Mouse (Mus musculus) limb, embryonic 12.5 days (tissue): ENCODE data around the gene Kif2a. TPM values are rescaled to one million over a fixed set of nuclear protein-coding genes. Genes with fewer than 3 reads are reported as not detected.

ENCODE experiments used
- ATAC-seq: fragments of 200-750 bp; cut with Nextera tagmentation; 2 replicates; pipeline ENCODE4 v1.8.0; 2017; ENCODE audit warnings: low read depth, moderate TSS enrichment; ENCODE audit not compliant: insufficient number of reproducible peaks, insufficient read depth, low FRiP score, low TSS enrichment
- H3K27ac ChIP-seq: fragments of 300-500 bp; sonication (generic); 2 replicates; pipeline ENCODE4 v1.5.1; 2016; ENCODE audit warnings: mild to moderate bottlenecking, moderate library complexity
- H3K27me3 ChIP-seq: fragments of 300-500 bp; sonication (generic); 2 replicates; pipeline ENCODE4 v1.6.1; 2016; ENCODE audit warnings: mild to moderate bottlenecking, moderate library complexity
- H3K36me3 ChIP-seq: fragments of 300-500 bp; sonication (generic); 2 replicates; pipeline ENCODE4 v1.6.1; 2016; ENCODE audit warnings: mild to moderate bottlenecking, moderate library complexity
- H3K4me1 ChIP-seq: fragments of 300-500 bp; sonication (generic); replicated peaks from 2 replicates; pipeline ENCODE4 v1.6.1; 2016
- H3K4me2 ChIP-seq: fragments of 300-500 bp; sonication (generic); 2 replicates; pipeline ENCODE4 v1.6.1; 2016; ENCODE audit warnings: mild to moderate bottlenecking, moderate library complexity
- H3K4me3 ChIP-seq: fragments of 300-500 bp; sonication (generic); replicated peaks from 2 replicates; pipeline ENCODE4 v1.5.1; 2016; ENCODE audit warnings: mild to moderate bottlenecking
- H3K9ac ChIP-seq: fragments of 300-500 bp; sonication (generic); replicated peaks from 2 replicates; pipeline ENCODE4 v1.6.1; 2016; ENCODE audit warnings: mild to moderate bottlenecking, moderate library complexity
- H3K9me3 ChIP-seq: fragments of 300-500 bp; sonication (generic); 2 replicates; pipeline ENCODE4 v1.6.1; 2016; ENCODE audit warnings: mild to moderate bottlenecking, moderate library complexity
- WGBS: fragments of 180-500 bp; shearing (Covaris S2); methylation state at CpG from one replicate; pipeline ENCODE4 v1.1.7; 2016; 5-methylcytosine and 5-hydroxymethylcytosine counted together
- polyA plus RNA-seq: library from polyadenylated mRNA; unstranded; fragments of >200 nt; fragmentation: Nextera tagmentation; extraction: Ambion mirVana; gene quantifications from 2 replicates; pipeline ENCODE4 v1.2.1, GENCODE M21; 2016

The Kif2a gene
- polyA plus RNA-seq, 1 experiment from 2014 or later: 23.5 TPM

GRCm38 (mm10) chr13:107042551-107042950 lies 20.6 kb upstream of the Kif2a start:
- no peaks in the 10 kb centered on the region for H3K27me3 ChIP-seq
- no peak overlapping the region for H3K4me3 ChIP-seq
- H3K9me3 ChIP-seq: 0 out of 2 replicates have a peak, but pooled peaks cover 8% of the 10 kb centered on the region
- no peak for ATAC-seq
- no peak overlapping the region for H3K4me2 ChIP-seq
- WGBS: 77% methylated on average over 6 of the region's 6 CpGs
- no peaks in the 10 kb centered on the region for H3K36me3 ChIP-seq
- 0 out of 2 replicates have a peak, but pooled peaks cover 4% of the 10 kb centered on the region for H3K4me1 ChIP-seq
- no peak overlapping the region for H3K9ac ChIP-seq
- no peak overlapping the region for H3K27ac ChIP-seq

GRCm38 (mm10) chr13:107039493-107039892 lies 17.6 kb upstream of the Kif2a start:
- no peaks in the 10 kb centered on the region for H3K36me3 ChIP-seq
- H3K27me3 ChIP-seq: no peaks in the 10 kb centered on the region
- H3K9me3 ChIP-seq: no peaks in the 10 kb centered on the region
- WGBS: 85% methylated on average over 4 of the region's 4 CpGs
- no peak for ATAC-seq
- H3K9ac ChIP-seq: no peak overlapping the region
- no peak overlapping the region for H3K4me2 ChIP-seq
- no peak overlapping the region for H3K27ac ChIP-seq
- H3K4me3 ChIP-seq: no peak overlapping the region
- 0 out of 2 replicates have a peak, but pooled peaks cover 4% of the 10 kb centered on the region for H3K4me1 ChIP-seq

GRCm38 (mm10) chr13:107038346-107038745 lies 16.4 kb upstream of the Kif2a start:
- Histone ChIP-seq H3K27me3 (no peaks in the 10 kb centered on the region), H3K27ac (no peak overlapping the region), H3K36me3 (no peaks in the 10 kb centered on the region), H3K4me2 (no peak overlapping the region), H3K9ac (no peak overlapping the region), H3K9me3 (no peaks in the 10 kb centered on the region), H3K4me1 (no peaks in the 10 kb centered on the region), H3K4me3 (no peak overlapping the region)
- 85% methylated on average over 2 of the region's 2 CpGs for WGBS
- no peak for ATAC-seq

GRCm38 (mm10) chr13:107035511-107036113 lies 13.7 kb upstream of the Kif2a start:
- no peak overlapping the region for H3K4me2 ChIP-seq
- H3K27me3 ChIP-seq: no peaks in the 10 kb centered on the region
- ATAC-seq: no peak
- no peak overlapping the region for H3K4me3 ChIP-seq
- H3K9ac ChIP-seq: no peak overlapping the region
- no peaks in the 10 kb centered on the region for H3K4me1 ChIP-seq
- no peak overlapping the region for H3K27ac ChIP-seq
- WGBS: 68% methylated on average over 3 of the region's 3 CpGs
- no peaks in the 10 kb centered on the region for H3K9me3 ChIP-seq
- H3K36me3 ChIP-seq: no peaks in the 10 kb centered on the region

GRCm38 (mm10) chr13:107035078-107035477 lies 13.2 kb upstream of the Kif2a start:
- WGBS: 90% methylated on average over 4 of the region's 4 CpGs

GRCm38 (mm10) chr13:107034028-107034920 lies 12.3 kb upstream of the Kif2a start:
- Histone ChIP-seq H3K9ac (no peak overlapping the region), H3K9me3 (no peaks in the 10 kb centered on the region), H3K4me2 (no peak overlapping the region), H3K36me3 (no peaks in the 10 kb centered on the region), H3K4me3 (no peak overlapping the region), H3K27ac (no peak overlapping the region), H3K4me1 (no peaks in the 10 kb centered on the region), H3K27me3 (no peaks in the 10 kb centered on the region)
- no peak for ATAC-seq
- WGBS: 44% methylated on average over 1 of the region's 1 CpGs

More at GRCm38 (mm10) chr13:107035078-107035477, 13.2 kb upstream of the Kif2a start:
- Histone ChIP-seq H3K9ac (no peak overlapping the region), H3K27ac (no peak overlapping the region), H3K4me2 (no peak overlapping the region), H3K4me3 (no peak overlapping the region), H3K9me3 (no peaks in the 10 kb centered on the region), H3K4me1 (no peaks in the 10 kb centered on the region), H3K27me3 (no peaks in the 10 kb centered on the region), H3K36me3 (no peaks in the 10 kb centered on the region)
- no peak for ATAC-seq

GRCm38 (mm10) chr13:107031228-107031627 lies 9.3 kb upstream of the Kif2a start:
- Histone ChIP-seq H3K4me1 (no peaks in the 10 kb centered on the region), H3K9me3 (no peaks in the 10 kb centered on the region)
- ATAC-seq: no peak

GRCm38 (mm10) chr13:107027218-107027617 lies 5.3 kb upstream of the Kif2a start:
- Histone ChIP-seq H3K9me3 (peaks cover 4% of the 10 kb centered on the region; the same call in 1 of the 2 replicates), H3K4me2 (no peak overlapping the region), H3K9ac (no peak overlapping the region), H3K4me1 (peaks cover 3% of the 10 kb centered on the region; the same call in 1 of the 2 replicates), H3K36me3 (no peaks in the 10 kb centered on the region), H3K4me3 (no peak overlapping the region), H3K27ac (no peak overlapping the region), H3K27me3 (no peaks in the 10 kb centered on the region)
- ATAC-seq: no peak
- WGBS: 91% methylated on average over 4 of the region's 4 CpGs

More at GRCm38 (mm10) chr13:107031228-107031627, 9.3 kb upstream of the Kif2a start:
- Histone ChIP-seq H3K36me3 (no peaks in the 10 kb centered on the region), H3K4me3 (no peak overlapping the region), H3K27me3 (no peaks in the 10 kb centered on the region), H3K27ac (no peak overlapping the region), H3K9ac (no peak overlapping the region), H3K4me2 (no peak overlapping the region)

- Histone ChIP-seq H3K4me2 (no peak overlapping the region), H3K4me1 (peaks cover 8% of the 10 kb centered on the region), H3K9me3 (peaks cover 4% of the 10 kb centered on the region; the same call in 1 of the 2 replicates), H3K36me3 (no peaks in the 10 kb centered on the region), H3K4me3 (no peak overlapping the region), H3K9ac (no peak overlapping the region), H3K27me3 (no peaks in the 10 kb centered on the region), H3K27ac (no peak overlapping the region)
- 78% methylated on average over 3 of the region's 3 CpGs for WGBS
- ATAC-seq: no peak
These were observed 3.7 kb upstream of the Kif2a start for GRCm38 (mm10) chr13:107025663-107026062.

- Histone ChIP-seq H3K4me3 (peak overlapping the region; percentile 90), H3K27me3 (no peaks in the 10 kb centered on the region), H3K4me2 (peak overlapping the region; percentile 70), H3K36me3 (0 out of 2 replicates have a peak, but pooled peaks cover 5% of the 10 kb centered on the region), H3K27ac (peak overlapping the region; percentile 96), H3K9me3 (peaks cover 4% of the 10 kb centered on the region; the same call in 1 of the 2 replicates), H3K9ac (peak overlapping the region; percentile 93), H3K4me1 (peaks cover 12% of the 10 kb centered on the region)
- peak; percentile 95 for ATAC-seq
- WGBS: under 1% methylated on average over 76 of the region's 97 CpGs
These were observed 593 bp upstream of the Kif2a start for GRCm38 (mm10) chr13:107022266-107023171.
